ENCODE assay signal across 10 mouse cellular contexts in the genomic region with DNA sequence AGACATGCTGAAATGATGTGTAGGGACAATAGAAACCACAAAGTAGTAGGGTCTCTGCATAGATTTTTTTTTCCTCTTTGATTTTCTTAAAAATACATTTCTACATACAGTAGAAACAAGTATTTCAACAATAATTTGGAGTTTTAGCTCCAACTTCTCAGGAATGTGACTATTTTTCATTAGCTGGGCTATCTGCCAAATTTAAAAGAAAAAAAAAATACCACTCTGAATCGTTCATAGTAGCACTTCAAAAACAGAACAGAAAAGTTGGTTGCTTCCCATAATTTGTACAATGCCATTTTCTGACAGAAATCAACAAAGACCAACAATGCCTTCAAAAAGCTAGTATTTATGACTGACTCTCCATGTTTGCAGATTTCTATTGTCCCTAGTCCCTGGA. TPM values are rescaled to one million over a fixed set of nuclear protein-coding genes. Genes with fewer than 3 reads are reported as not detected.
DNase-seq lines count a peak whose midpoint lies in the region; ATAC-seq and TF ChIP-seq lines count a peak whose summit lies in the region.
"Had no signal": no experiment of that assay in that cellular context is flagged by ENCODE, and none has a peak within 500 bp of the region (broad histone marks: within the 10 kb centered on the region; RNA-seq: fewer than 3 reads in every experiment).

No protein-coding gene starts in this region.

- ATAC-seq in heart, embryonic 13.5 days (ENCODE audit: extremely low read depth, insufficient number of reproducible peaks, low FRiP score, low TSS enrichment): no peak
- no peak for ATAC-seq in G1E (ENCODE audit: extremely low read depth, insufficient number of reproducible peaks, low FRiP score, poor library complexity, severe bottlenecking)

- TF ChIP-seq CTCF in G1E (IDR thresholded peaks at IDR 0.05; ENCODE audit: low read depth, low read length): no peak

- no peaks in the 10 kb centered on the region for H3K27me3 ChIP-seq in heart, embryonic 13.5 days (replicated peaks)
- H3K27me3 ChIP-seq in G1E (ENCODE audit: insufficient read depth, low read length): no peaks in the 10 kb centered on the region
- no peaks in the 10 kb centered on the region for H3K27me3 ChIP-seq in hindbrain, embryonic 10.5 days (ENCODE audit: insufficient read depth, poor library complexity, severe bottlenecking)

- peak overlapping the region; percentile 95 for H3K4me2 ChIP-seq in heart, embryonic 13.5 days

- peaks cover 50% of the 10 kb centered on the region for H3K4me1 ChIP-seq in heart, embryonic 13.5 days
- H3K4me1 ChIP-seq in G1E (ENCODE audit: insufficient read depth, low read depth, low read length): peaks cover 41% of the 10 kb centered on the region
- peaks cover 50% of the 10 kb centered on the region for H3K4me1 ChIP-seq in hindbrain, embryonic 10.5 days (replicated peaks)

- H3K36me3 ChIP-seq in heart, embryonic 13.5 days: peaks cover 39% of the 10 kb centered on the region
- H3K36me3 ChIP-seq in G1E (replicated peaks) (peaks cover 59% of the 10 kb centered on the region), macrophage (ENCODE audit: inconsistent target) (no peaks in the 10 kb centered on the region)
- peaks cover 64% of the 10 kb centered on the region for H3K36me3 ChIP-seq in hindbrain, embryonic 10.5 days

- peak overlapping the region; percentile 89 for H3K4me3 ChIP-seq in heart, embryonic 13.5 days
- H3K4me3 ChIP-seq in G1E (ENCODE audit: low read depth, low read length): peak overlapping the region; percentile 35; the same call in 1 of the 2 replicates
- peak overlapping the region; percentile 97 for H3K4me3 ChIP-seq in hindbrain, embryonic 10.5 days
- peak overlapping the region; percentile 56 for H3K4me3 ChIP-seq in macrophage (ENCODE audit: inconsistent target)

- no peak for DNase-seq in heart, adult 18-20 months
- DNase-seq in G1E (ENCODE audit: low spot score) (no peak), MN1 (ENCODE audit: low spot score) (no peak)
- no peak for DNase-seq in hindbrain, embryonic 10.5 days (ENCODE audit: low spot score)
- no peak for DNase-seq in thymus, postnatal 25 days
- DNase-seq in gastrocnemius, postnatal 14 days: no peak
- DNase-seq: kidney, adult 2 months; right cerebral cortex, postnatal 25 days had no signal

- no peaks in the 10 kb centered on the region for H3K9me3 ChIP-seq in heart, embryonic 13.5 days
- no peaks in the 10 kb centered on the region for H3K9me3 ChIP-seq in G1E (replicated peaks)
- no peaks in the 10 kb centered on the region for H3K9me3 ChIP-seq in hindbrain, embryonic 10.5 days

- H3K27ac ChIP-seq in heart, embryonic 13.5 days (replicated peaks): peak overlapping the region; percentile 88
- H3K27ac ChIP-seq in hindbrain, embryonic 10.5 days: 0 out of 2 replicates have a peak overlapping the region, but pooled peaks have one; percentile 59
- H3K27ac ChIP-seq in macrophage: peak overlapping the region; percentile 49

- peak overlapping the region; percentile 86 for H3K9ac ChIP-seq in heart, embryonic 13.5 days

- intact Hi-C loops in gastrocnemius, postnatal 14 days (cut with DNase I; ENCODE audit: low total_unique reads): no loop called here

- 11% methylated on average over 1 of the region's 1 CpGs for WGBS in heart, embryonic 13.5 days
- 83% methylated on average over 1 of the region's 1 CpGs for WGBS in hindbrain, embryonic 10.5 days
- WGBS in macrophage (ENCODE audit: missing documents): 0% methylated on average over 1 of the region's 1 CpGs

- peaks cover 85% of the 10 kb centered on the region for H3K79me2 ChIP-seq in macrophage (ENCODE audit: inconsistent target)

RNA-seq across cellular contexts. Expression of gene Purb, which starts 4.2 kb away (rescaled TPM):
- 23.5 and 25.5 TPM in 2 replicates for polyA plus RNA-seq in heart, embryonic 13.5 days (2015; fragmentation: Nextera tagmentation; extraction: Ambion mirVana)
- total RNA-seq in heart, adult 18-20 months (2021): 10 to 100 TPM; 29.5 to 31.0 TPM
- total RNA-seq in G1E (2014; fragmentation: Nextera tagmentation) (38.2 and 43.9 TPM in 2 replicates), G1E (2017) (32.0 and 34.5 TPM in 2 replicates)
- polyA plus RNA-seq in G1E (2012) (7.8 and 8.9 TPM in 2 replicates), macrophage (2018) (23.4 to 30.1 TPM (median 28.8 TPM) in 3 replicates)
- polyA plus RNA-seq in hindbrain, embryonic 10.5 days (2016; fragmentation: Nextera tagmentation; extraction: Ambion mirVana): 9.6 and 15.6 TPM in 2 replicates
- 10 to 100 TPM; 24.8 to 61.9 (median 42.8) TPM for total RNA-seq in macrophage (2018; cell fraction: chromatin; rRNA removed)
- total RNA-seq in macrophage (2018; cell fraction: cytosol; rRNA removed): 10 to 100 TPM; 26.5 to 68.4 (median 42.4) TPM
- 10 to 100 TPM; 41.5 to 75.6 (median 54.1) TPM for total RNA-seq in macrophage (2018; cell fraction: nucleus; rRNA removed)
- 10 to 100 TPM; 28.5 to 37.4 TPM for total RNA-seq in gastrocnemius, postnatal 14 days (2021)

RNA-seq across cellular contexts. Expression of gene H2afv, which starts 27.2 kb away (rescaled TPM):
- polyA plus RNA-seq in heart, embryonic 13.5 days (2015; fragmentation: Nextera tagmentation; extraction: Ambion mirVana): 309 and 340 TPM in 2 replicates
- total RNA-seq in heart, adult 18-20 months (2021): 10 to 100 TPM; 71.4 to 86.8 TPM
- total RNA-seq in G1E (2014; fragmentation: Nextera tagmentation) (53.2 and 62.9 TPM in 2 replicates), G1E (2017) (77.3 and 92.1 TPM in 2 replicates)
- polyA plus RNA-seq in G1E (2012) (68.1 and 97.5 TPM in 2 replicates), macrophage (2018) (15.4 to 35.4 TPM (median 22.4 TPM) in 3 replicates)
- polyA plus RNA-seq in hindbrain, embryonic 10.5 days (2016; fragmentation: Nextera tagmentation; extraction: Ambion mirVana): 881 and 962 TPM in 2 replicates
- 10 to 100 TPM in 3 of 26 experiments, 1 to 10 TPM in 19, under 1 TPM in 2, not detected in 2; 0.51 to 14.6 (median 4.1) TPM for total RNA-seq in macrophage (2018; cell fraction: chromatin; rRNA removed)
- total RNA-seq in macrophage (2018; cell fraction: cytosol; rRNA removed): 10 to 100 TPM; 20.2 to 53.9 (median 28.0) TPM
- total RNA-seq in macrophage (2018; cell fraction: nucleus; rRNA removed): 10 to 100 TPM in 18 of 26 experiments, 1 to 10 TPM in 8; 4.1 to 24.6 (median 11.9) TPM
- 10 to 100 TPM; 41.3 to 46.3 TPM for total RNA-seq in gastrocnemius, postnatal 14 days (2021)

RNA-seq across cellular contexts. Expression of gene Myo1g, which starts 49.3 kb away (rescaled TPM):
- 0.50 and 0.98 TPM in 2 replicates for polyA plus RNA-seq in heart, embryonic 13.5 days (2015; fragmentation: Nextera tagmentation; extraction: Ambion mirVana)
- total RNA-seq in heart, adult 18-20 months (2021): 1 to 10 TPM; 1.6 to 2.9 TPM
- 48.5 and 56.5 TPM in 2 replicates for total RNA-seq in G1E (2014; fragmentation: Nextera tagmentation)
- 69.2 and 74.5 TPM in 2 replicates for total RNA-seq in G1E (2017)
- polyA plus RNA-seq in G1E (2012): 71.8 and 78.8 TPM in 2 replicates
- 1.1 TPM in 2 replicates for polyA plus RNA-seq in hindbrain, embryonic 10.5 days (2016; fragmentation: Nextera tagmentation; extraction: Ambion mirVana)
- total RNA-seq in macrophage (2018; cell fraction: chromatin; rRNA removed): 1,000 to 10,000 TPM in 3 of 26 experiments, 100 to 1,000 TPM in 23; 308 to 2,013 (median 470) TPM
- total RNA-seq in macrophage (2018; cell fraction: cytosol; rRNA removed): 100 to 1,000 TPM in 12 of 26 experiments, 10 to 100 TPM in 14; 57.8 to 153 (median 97.1) TPM
- 1,000 to 10,000 TPM in 2 of 26 experiments, 100 to 1,000 TPM in 24; 212 to 1,497 (median 266) TPM for total RNA-seq in macrophage (2018; cell fraction: nucleus; rRNA removed)
- polyA plus RNA-seq in macrophage (2018): 54.3 to 64.8 TPM (median 54.5 TPM) in 3 replicates
- 1 to 10 TPM in 1 of 2 experiments, under 1 TPM in 1; 0.94 to 1.2 TPM for total RNA-seq in gastrocnemius, postnatal 14 days (2021)

RNA-seq across cellular contexts. Expression of gene Ppia, which starts 56.2 kb away (rescaled TPM):
- polyA plus RNA-seq in heart, embryonic 13.5 days (2015; fragmentation: Nextera tagmentation; extraction: Ambion mirVana): 4,195 and 4,594 TPM in 2 replicates
- 100 to 1,000 TPM; 304 to 366 TPM for total RNA-seq in heart, adult 18-20 months (2021)
- total RNA-seq in G1E (2014; fragmentation: Nextera tagmentation): 1,642 and 2,027 TPM in 2 replicates
- total RNA-seq in G1E (2017): 3,073 and 3,673 TPM in 2 replicates
- 182 and 196 TPM in 2 replicates for polyA plus RNA-seq in G1E (2012)
- polyA plus RNA-seq in hindbrain, embryonic 10.5 days (2016; fragmentation: Nextera tagmentation; extraction: Ambion mirVana): 5,657 and 6,044 TPM in 2 replicates
- 100 to 1,000 TPM in 17 of 26 experiments, 10 to 100 TPM in 9; 57.4 to 297 (median 107) TPM for total RNA-seq in macrophage (2018; cell fraction: chromatin; rRNA removed)
- total RNA-seq in macrophage (2018; cell fraction: cytosol; rRNA removed): 1,000 to 10,000 TPM; 1,408 to 2,161 (median 1,705) TPM
- 100 to 1,000 TPM; 138 to 460 (median 284) TPM for total RNA-seq in macrophage (2018; cell fraction: nucleus; rRNA removed)
- 1,329 to 2,132 TPM (median 1,766 TPM) in 3 replicates for polyA plus RNA-seq in macrophage (2018)
- 100 to 1,000 TPM; 427 to 511 TPM for total RNA-seq in gastrocnemius, postnatal 14 days (2021)

Comparison
In these comparisons a context has a peak if more than half of its experiments do, and no peak if none do; other contexts are left out.
1. H3K4me3 ChIP-seq: peak in every context shown above with its lines; median percentile 97 in hindbrain, embryonic 10.5 days; 89 in heart, embryonic 13.5 days; 56 in macrophage; 35 in G1E.
2. RNA of gene Myo1g, which starts 49.3 kb away (polyA plus RNA-seq): 71.8 to 78.8 TPM in G1E and 54.3 to 64.8 TPM in macrophage; 1.1 TPM in hindbrain, embryonic 10.5 days and 0.50 to 0.98 TPM in heart, embryonic 13.5 days; every median in the first group is over 10 times any median in the second.
3. Peak in every context shown above with its lines, with median percentiles within 50 percentile points of each other: H3K27ac ChIP-seq.